Mouse (Mus musculus) gastrocnemius, postnatal 25 days (tissue): Measurements from ENCODE around the gene Ddr1. TPM values are rescaled to one million over a fixed set of nuclear protein-coding genes. Genes with fewer than 3 reads are reported as not detected.
"Not testable (repeated sequence)": the region's sequence is repeated elsewhere in the genome, so short reads cannot be mapped to it uniquely, and the experiment has no call there.

Experiments used
- DNase-seq: peaks from one replicate; pipeline ENCODE4 v3.0.0; 2022
- long read RNA-seq, 2 experiments: library from polyadenylated mRNA; stranded (forward); transcript quantifications; one replicate each; pipeline ENCODE4 v2.0.0; 2021
- total RNA-seq, 2 experiments: library from RNA; stranded (reverse); gene quantifications; 1 replicate in 1 of 2; 2 replicates in 1 of 2; pipeline ENCODE4 v1.2.3; 2021

The Ddr1 gene
- total RNA-seq, result 10 to 100 TPM; 14.1 to 16.1 TPM
- long read RNA-seq, experiment 1, partial matches to known transcripts, result 3 of 11 reads
- long read RNA-seq, experiment 1, other reads (novel, unspliced or antisense), result 8 of 11 reads
- long read RNA-seq, experiment 2, partial matches to known transcripts, result 5 of 20 reads
- long read RNA-seq, experiment 2, other reads (novel, unspliced or antisense), result 15 of 20 reads

DNA sequence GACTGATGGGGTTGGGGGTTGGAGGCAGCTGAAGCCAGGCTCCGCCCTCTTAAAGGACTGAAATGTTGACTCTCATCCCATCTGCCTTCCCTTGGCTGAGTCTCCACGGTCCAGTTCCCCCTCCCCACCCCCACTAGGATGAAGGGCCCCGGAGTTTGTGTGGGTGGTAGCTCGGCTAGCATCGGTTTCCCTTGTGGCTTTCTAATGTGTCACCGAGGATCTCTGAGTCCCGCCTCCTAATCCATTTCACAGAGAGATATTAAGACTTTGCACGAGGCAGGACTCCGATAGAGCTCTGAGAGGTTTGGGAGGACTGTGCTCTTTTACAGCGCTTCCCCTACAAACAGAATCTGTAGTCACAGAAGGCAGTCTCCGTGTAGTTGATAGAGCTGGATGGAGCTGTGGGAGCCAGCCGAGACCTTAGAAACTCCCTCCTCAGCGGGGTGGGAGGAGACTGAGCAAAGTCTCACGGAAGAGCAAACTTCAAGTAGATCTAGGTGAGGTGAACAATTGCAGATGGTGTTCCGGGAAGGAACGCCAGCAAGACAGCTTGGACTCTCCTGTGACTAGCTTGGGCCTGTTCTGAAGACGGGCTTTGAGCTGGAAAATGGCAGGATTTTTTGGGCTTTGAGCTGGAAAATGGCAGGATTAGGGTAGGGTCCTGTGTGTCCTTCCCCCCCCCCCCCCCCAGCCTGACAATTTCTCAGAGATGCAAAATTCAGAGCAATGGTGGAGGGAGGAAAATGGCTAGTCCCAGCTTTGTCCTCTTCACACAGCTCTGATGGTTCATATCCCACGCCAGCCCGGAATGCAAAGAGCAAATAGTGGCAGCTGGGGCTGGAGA lies at the start of gene Ddr1:
Gene Ddr1, minus strand, starts transcription at position 1 of the 844 bp plus-strand sequence.
- no peak for DNase-seq

DNA sequence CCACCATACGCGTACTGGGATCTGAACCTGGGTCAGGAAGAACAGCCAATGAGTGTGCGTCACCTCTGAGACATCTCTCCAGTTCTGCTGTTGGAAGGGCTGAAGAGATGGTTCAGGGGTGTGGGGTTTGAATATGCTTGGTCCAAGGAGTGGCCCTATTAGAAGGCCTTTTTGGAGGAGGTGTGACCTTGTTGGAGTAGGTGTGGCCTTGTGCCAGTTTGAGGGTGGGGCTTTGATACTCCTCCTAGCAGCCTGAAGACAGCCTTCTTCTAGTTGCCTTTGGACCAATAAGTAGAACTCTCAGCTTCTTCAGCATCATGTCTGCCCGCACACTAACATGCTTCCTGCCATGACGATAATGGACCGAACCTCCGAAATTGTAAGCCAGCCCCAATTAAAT lies 49.2 kb upstream of the Ddr1 start:
- DNase-seq, result no peak

DNA sequence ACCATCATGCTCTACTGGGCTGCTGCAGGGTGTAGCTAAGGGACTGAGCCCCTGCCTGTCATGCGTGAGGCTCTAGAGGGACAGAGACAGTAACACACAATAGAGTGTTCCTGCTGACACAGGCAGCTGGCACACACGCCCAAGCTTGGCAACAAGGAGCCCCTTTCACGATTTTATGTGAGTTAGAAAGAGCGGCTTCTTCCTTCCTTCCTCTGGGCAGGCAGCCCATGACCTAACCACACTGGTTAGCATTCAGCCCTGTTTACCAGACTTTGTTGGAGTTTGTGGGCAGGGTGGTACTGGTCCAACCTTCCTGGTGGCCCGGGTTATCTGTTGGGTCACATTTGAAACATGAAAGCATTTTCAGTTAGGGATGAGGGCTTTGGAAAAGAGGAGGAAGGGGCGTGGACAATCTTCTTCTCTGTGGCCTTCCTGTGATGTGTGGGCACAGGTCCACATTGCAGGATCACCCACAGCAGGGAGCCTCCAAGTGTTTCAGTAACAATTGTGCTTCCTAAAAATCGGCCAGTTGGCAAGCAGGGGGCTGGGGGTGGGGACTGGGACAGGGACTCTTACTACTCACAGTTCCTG lies 47.9 kb upstream of the Ddr1 start:
- DNase-seq, result no peak

DNA sequence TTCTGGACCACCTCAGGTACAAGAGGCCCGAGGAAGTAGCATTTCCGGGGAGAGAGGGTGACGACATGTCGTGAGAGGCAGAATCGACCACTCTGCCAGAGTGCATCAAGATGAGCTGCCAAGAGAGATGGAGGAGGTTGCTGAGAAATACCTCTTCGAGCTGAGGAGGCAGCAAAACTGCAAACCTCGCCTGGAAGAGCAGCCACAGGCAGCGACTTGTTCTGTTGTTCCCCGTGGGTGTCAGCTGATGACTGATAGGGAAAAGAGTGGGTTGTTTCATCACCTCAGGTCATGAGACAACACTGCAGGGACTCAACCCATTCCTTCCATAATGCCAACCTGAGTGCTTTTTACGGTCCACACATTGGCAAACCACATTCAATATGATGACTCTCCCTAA lies 45.3 kb upstream of the Ddr1 start:
- no peak for DNase-seq

DNA sequence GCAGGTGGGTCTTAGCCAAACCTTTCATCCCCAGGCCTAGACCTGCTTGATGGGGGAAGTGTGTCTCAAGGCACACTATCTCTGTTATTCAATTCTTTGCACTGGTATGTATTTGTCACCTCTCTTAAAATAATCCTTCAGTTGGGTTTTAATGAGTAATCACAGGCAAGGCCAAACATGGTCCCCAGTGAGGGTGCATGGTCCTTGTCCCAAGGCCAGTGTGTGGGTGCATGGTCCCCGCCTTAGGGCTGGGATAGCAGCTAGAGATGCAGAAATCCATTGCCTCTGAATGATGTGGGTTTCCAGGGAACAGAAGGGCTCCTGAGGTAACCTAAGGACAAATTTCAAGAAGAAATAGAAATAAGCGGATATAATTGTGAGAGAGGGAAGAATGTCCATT lies 39.9 kb upstream of the Ddr1 start:
- DNase-seq, result no peak

- no peak for DNase-seq
Observed at GRCm38 (mm10) chr17:35742948-35743347, 38.5 kb upstream of the Ddr1 start.

DNA sequence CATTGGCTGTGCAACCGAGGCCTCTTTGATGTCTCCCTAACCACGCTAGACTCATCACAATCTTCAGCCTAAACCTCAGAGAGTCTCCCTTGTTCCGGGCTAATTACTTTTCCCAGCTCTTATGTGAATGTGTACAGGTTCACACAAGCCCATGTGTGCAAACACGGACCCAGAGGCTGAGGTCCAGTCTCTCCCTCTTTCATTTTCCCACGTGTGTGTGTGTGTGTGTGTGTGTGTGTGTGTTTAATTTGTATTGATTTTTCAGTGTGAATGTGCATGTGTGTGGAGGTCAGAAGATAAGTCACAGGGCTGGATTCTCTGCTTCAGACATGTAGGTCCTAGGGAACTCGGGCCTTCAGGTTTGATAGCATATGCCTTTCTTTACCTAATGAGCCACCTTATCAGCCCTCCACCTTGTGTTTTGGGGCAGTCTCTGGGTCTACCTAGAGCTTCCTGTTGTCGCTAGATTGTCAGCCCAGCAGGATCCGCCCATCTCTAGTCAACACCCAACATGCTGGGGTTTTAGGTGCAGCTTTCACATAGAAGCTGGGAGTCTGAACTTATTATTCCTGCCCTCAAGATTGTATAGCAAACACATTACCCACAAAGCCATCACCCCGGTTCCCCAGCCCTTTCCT lies 37.3 kb upstream of the Ddr1 start:
- DNase-seq, result no peak

- no peak for DNase-seq
Observed at GRCm38 (mm10) chr17:35740276-35740880, 36.0 kb upstream of the Ddr1 start.

GRCm38 (mm10) chr17:35739675-35740074 lies 35.3 kb upstream of the Ddr1 start:
- DNase-seq, result peak; percentile 73

DNA sequence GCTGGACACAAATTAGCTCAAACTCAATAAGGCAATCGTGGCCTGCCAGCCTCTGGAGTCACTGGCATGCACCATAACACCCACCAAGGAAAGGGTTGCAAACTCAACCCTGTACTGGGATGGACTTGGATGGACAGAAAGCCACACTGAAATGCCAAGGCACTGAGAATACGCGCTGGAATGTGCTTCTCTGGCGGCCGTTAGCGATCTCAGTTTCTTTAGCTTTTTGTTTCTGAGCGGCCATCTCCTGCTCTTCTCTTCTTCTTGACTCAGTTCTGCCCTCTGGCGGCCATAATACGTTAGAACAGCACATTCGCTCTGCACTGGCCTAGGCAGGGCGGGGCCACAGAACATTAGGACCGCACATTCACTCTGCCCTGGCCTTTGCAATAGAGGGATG lies 33.3 kb upstream of the Ddr1 start:
- DNase-seq, result peak; percentile 75

- DNase-seq, result peak; percentile 75
Observed at GRCm38 (mm10) chr17:35736280-35736960, 32.0 kb upstream of the Ddr1 start.

DNA sequence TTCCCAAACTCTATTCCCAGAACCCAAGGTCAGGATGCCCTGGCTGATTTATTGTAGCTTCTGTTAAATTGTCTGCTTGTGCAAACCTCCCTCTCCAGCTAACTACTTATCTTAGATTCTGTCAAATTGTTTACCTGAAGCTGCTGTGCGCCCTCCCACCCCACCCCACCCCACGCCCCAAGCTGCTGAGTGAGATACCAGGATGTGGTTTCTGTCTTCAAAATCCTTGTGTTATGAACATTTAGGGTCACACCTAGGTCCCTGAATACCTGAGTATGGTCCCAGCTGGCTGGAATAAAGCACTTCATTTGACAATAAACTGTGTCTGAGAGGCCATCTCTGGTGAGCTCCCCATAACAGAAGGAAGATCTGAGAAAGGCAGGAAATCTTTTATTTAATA lies 30.1 kb upstream of the Ddr1 start:
- DNase-seq, result no peak

DNA sequence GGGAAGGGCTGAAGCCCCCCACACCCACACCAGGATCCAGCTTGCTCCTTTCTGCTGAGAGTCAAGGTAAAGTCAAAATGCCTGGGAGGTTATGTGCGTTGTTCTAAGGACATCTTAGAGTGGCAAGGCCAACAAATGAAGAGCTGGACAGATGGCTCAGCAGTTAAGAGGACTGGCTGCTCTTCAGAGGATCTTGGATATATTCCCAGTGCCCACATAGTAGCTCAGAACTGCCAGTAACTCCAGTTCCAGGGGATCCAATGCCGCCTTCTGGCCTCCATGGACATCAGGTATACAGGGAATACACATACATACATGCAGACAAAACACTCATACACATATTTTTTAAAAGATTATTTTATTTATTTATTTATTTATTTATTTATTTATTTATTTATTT lies 29.0 kb upstream of the Ddr1 start:
- no peak for DNase-seq

DNA sequence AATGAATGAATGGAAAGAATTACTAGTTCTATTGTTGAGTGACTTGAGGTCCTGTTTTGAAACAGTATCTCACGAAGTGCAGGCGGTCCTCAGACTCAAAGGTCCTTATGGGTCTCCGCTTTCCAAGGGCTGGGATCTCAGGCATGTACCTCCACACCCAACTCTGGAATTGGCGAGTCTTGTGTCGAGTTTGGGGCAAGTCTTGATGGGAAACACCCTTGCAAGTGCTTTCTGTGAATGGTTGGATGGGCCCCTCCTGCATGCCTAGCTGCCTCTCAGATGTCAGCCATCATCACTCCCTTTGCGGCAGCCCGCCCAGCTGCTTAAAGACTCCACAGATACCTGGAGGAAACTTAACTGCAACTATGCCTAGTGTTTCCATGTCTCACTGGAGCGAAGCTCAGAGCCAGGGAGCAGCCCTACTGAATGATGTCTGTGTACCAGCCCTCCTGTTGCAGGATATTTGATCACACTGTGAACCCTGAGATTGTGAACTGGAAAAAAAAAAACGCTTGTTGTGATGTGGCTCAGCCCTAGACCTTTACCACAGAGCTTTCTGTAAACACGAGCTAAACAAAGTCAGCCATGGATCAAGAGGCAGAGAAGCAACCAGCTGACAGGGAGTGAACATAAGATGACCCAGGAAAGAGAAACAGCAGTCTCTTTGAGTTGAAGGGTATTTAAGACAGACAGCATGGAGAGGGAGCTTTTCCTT lies 27.2 kb upstream of the Ddr1 start:
- no peak for DNase-seq

- DNase-seq, result not testable (repeated sequence)
Observed at GRCm38 (mm10) chr17:35730112-35730511, 25.7 kb upstream of the Ddr1 start.

GRCm38 (mm10) chr17:35728821-35729220 lies 24.4 kb upstream of the Ddr1 start:
- no peak for DNase-seq

- DNase-seq, result no peak
Observed at GRCm38 (mm10) chr17:35727471-35728205, 23.2 kb upstream of the Ddr1 start.

DNA sequence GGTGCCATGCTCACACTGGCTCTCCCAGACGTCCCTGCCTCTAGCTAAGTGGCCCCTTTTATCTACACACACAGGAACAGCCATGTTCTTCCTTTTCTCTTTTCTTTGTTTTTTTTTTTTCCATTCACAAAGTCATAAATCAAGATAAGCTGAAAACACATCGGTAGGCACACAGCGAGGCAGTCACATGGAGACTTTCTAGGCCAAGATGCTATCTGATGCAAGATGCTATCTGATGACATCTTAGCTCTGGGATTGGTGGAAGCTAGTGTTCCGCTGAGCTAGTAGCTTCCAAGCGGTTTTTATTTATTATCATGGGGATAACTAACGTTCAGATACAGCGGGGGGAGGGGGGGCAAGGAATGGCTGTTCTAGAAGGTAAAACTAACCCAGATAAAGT lies 22.6 kb upstream of the Ddr1 start:
- DNase-seq, result no peak

DNA sequence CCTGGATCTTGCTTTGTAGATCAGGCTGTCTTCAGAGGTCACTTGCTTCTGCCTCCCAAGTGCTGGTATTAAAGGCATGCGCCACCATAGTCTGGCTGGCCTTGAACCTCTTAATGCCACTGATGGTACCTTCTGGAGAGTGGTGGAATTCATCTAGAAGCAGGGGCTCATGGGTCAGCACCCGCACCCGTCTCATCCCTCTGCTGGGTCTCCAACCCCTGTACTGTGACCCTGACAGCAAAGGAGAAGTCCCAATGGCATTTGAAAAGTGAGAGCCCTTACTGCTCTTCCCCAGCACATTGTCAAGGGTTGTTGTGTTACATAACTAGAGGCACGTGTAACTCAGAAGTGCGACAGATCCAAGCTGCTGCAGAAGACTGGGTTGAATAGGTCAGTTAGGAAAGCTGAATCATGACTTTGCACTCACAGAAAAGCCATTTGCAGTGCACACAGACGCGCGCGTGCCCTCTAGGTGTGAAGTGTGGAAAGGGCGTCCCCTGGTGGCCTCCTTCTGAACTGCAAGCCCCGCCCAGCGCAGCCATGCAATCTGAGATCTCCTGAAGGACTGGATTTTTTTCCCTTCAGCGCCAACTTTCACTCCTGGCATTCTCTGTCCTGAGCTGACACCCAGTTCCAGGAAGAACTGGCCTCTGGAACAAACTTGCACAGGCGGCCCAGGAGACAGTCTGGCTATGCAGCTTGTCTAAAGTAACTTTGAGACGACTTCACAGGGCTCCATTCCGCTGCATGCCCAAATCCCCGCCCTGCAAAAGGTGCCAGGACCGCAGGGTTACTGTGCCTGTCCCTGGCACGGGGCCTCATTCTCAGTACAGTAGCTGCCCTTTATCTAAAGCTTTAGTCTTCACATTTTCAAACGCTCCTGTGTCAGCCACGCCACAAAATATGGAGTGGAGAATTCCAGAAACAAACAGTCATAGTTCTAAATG lies 21.1 kb upstream of the Ddr1 start:
- peak; percentile 93 for DNase-seq
